Mouse (Mus musculus) neutrophil, adult 5-6 weeks (primary cell): ENCODE results near the gene Kcnip1. TPM values are rescaled to one million over a fixed set of nuclear protein-coding genes. Genes with fewer than 3 reads are reported as not detected.
A peak's percentile ranks its signal among the peaks of the same experiment; 100 is the strongest.

Experiments
- ATAC-seq: fragments of 151-379, 151-347 bp; 2 replicates; pipeline ENCODE4 v1.8.0; 2017; ENCODE audit warnings: mild to moderate bottlenecking, moderate TSS enrichment; ENCODE audit not compliant: insufficient number of reproducible peaks, poor library complexity, low FRiP score, severe bottlenecking; ENCODE audit errors: extremely low read depth
- total RNA-seq: library from RNA; stranded (forward); fragments of 200-1000 nt; gene quantifications from 2 replicates; pipeline ENCODE4 v1.2.3, GENCODE M21; 2017

Kcnip1 gene
- total RNA-seq, 1 experiment from 2014 or later: not detected

DNA sequence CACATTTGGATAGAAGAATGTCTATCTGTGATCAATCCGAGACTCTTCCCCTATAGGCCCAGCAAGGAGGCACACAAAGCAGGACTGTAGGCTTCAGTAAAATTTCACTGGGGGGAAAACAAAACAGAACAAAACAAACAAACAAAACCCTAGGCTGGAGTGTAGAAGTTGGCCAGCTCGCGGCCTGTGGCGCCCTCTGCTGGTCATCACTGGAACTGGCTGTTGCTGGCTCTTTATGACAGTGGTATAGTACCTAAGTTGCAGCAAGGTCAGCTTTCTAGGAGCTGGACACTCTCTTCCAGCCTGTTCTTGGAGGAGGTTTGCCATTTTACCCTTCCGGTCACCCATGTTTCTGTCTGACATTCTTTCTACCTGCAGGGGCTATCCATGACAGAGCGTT is 75.4 kb downstream of the Kcnip1 start:
- peak; percentile 34; the same call in 1 of the 2 replicates for ATAC-seq

DNA sequence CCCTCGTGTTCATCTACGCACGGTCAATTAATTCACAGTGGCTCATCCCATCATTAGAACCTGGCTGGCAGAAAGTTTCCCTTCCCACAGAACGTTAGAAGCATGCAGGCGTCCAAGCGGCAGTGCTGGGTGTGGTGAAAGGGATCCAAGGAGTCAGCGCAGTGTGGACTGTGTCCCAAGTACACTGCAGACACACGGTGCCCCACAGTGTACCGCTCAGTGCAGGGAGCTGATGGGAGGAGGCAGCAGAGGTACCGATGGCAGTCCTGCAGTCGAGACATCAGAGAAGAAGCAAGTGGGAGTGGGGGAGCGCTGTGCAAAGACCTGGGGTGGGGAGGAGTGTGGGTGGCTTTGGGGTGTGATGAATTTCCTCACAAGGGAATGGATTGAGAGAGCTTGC is 78.7 kb downstream of the Kcnip1 start:
- no peak for ATAC-seq

DNA sequence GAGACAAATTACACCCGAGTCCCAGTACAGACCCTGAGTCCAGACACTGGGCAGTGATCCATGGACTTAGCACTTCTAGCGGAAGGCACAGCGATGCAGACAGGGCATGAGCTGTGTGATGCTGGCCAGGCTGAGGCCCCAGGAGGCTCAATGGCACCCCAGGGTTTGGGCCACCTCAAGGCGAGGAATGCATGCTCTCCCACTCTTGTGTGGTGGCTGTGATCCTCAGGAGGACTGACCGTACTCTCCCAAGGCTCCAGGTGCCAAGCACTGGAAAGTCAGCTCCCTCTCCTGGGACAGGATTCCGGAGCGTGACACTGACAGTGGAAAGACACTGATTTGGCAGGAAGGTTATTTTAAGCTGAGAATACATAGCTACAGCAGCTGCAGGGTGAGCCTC is 79.9 kb downstream of the Kcnip1 start:
- no peak for ATAC-seq

DNA sequence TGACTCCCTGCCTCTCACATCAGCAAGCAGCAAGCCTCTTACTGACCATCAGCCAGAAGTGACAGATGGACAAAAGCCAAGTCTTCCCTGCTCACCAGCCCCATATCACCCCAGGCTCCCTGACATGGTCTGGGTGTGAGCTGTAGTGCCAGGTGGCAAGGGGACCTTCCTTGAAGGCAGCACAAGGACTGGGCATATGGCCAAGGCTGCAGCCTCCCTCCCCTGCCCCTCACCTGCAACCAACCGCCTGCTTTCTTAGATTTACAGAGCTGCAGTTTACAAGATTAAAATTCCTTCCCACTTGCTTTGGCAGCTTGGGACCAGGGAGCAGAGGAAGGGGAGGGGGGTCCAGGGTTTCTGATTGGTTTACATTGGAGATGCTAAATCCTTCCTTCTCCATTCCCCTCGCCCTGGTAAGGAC is 80.8 kb downstream of the Kcnip1 start:
- no peak for ATAC-seq

DNA sequence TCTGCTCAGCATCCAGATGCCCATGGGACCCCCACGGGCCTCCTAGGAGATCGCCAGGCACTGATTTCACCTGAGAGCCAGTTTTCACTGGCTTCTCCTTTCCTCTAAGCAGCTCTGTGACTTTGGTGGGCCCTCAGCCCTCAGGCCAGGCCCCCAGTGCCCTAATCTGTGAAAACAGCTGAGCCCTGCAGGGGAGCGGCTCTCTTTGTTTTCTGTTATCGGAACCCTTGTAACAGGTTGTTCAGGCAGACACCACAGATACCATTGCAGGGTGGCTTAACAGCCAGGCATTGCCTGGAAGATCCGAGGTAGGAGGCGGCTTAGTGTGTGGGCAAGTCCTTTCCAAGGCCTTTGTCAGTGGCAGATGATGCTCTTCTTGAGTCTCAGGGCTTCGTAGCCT is 82.0 kb downstream of the Kcnip1 start:
- ATAC-seq: no peak

DNA sequence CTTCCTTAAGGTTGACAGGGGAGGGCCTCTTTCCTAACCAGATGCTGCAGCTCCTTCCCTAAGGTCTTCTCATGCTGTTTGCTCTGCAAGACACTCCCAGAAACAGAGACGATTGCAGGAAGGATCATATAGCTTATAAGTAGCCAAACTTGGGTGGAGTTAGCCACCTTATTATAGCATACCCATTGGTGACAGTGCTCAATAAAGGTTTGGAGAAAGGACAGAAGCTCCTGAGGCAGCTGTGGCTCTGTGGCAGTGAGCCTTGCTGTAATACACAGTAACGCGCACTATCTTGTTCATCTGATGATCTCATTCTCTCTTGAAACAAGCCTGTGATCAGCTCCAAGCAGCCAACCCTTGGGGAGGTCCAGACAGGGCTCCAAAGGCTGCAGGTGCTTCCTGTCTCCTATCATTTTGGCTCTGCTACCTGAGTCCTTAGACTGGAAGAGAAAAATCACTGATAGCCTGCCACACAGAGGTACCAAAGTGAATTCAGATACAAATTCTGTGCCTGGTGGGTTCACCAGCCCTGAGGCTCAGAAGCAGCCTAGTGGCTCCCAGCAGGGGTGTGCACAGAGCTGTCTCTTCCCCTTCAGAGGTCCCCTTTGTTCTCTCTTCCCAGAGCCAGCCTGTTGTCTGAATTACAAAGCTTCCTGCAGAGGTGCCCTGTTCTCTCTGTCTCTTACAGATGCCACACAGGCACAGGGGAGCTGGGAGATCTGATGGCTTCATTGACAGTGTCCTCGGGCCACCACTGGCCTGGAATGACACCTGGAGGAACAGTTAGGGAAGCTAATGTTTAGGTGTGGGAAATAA is 84.4 kb downstream of the Kcnip1 start:
- ATAC-seq: no peak

DNA sequence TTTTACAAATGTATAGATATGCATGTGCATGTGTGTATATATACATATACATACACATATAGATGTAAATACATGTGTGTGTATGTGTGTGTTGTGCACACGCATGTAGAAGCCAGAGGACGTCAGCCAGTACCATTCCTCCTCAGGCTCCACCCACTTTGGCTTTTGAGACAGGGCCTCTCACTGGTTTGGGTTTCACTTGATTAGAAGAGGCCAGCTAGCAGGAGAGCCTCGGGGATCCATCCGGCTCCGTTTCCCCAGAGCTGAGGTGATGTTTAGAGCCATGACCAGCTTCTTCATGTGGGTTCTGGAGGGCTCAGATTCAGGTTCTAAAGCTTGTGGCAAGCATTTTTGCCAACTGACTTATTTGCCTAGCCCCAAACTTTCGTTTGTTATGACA is 89.5 kb downstream of the Kcnip1 start:
- ATAC-seq: no peak

DNA sequence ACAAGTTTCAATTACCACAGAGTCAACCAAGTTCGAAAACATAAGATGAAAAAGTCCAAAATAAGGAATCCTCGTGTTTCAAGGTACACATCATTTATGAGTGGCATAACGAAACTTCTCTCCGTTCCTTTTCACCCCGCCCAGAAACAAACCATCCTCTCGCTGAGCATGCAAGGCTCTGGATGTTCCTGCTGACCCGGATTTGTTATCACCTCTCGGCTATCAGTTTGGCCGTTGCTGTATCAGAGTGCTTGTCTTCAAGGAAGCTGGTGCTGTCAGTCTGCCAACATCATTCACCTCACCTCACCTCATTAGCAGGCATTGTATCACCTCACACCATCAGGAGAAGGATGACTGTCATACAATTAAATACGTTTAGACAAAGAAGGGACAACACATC is 90.6 kb downstream of the Kcnip1 start:
- no peak for ATAC-seq

DNA sequence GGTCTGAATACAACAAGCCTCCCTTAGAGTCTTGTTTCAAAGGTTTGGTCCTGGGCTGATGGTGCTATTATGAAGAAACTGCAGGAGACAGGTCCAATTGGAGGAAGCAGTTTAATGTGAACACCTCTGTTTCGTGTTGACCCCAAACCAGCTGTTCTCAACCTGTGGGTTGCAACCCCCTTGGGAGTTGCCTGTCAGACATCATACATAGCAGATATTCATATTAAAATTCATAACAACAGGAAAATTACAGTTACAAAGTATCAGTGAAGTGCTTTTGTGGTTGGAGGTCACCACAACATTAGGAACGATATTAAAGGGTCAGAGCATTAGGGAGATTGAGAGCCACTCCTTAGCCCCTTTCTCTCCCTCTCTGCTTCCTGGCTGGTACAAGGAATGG is 91.2 kb downstream of the Kcnip1 start:
- no peak for ATAC-seq

DNA sequence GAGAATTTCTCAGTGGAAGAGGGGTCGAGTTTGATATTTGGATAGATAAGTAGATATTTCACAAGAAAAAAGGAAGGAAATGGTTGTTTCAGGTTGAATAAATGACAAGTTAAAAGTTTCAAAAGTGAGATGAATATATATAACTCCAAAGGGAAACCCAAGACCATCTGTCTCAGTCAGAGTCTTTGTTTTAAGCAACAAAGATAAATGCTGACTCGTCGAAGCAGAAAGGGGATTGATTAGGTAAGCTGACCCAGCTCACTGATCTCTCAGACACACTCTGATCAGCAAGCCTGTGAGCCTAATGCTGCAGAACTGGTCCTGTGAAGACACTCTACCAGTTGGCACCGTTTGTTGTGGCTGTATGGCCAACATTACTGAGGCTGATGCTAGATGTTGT is 101.9 kb downstream of the Kcnip1 start:
- no peak for ATAC-seq

DNA sequence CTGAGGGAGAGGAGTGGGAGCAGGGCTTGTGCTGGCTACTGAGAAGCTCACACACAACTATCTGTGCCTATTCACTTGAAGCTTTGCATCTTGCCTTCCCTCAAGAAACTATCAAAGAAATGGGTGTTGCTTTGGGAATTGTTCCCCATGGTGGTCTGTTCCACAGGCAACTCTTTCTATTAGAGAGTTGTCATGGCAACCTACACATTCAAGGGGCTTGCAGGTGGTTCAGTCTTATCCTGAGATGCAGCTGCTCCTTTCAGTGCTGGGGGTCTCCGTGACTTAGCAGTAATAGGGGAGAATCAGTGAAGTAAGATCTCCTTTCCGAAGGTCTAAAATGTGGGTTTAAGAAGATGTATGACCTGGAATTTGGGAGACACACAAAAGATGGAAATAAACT is 102.6 kb downstream of the Kcnip1 start:
- ATAC-seq: no peak

DNA sequence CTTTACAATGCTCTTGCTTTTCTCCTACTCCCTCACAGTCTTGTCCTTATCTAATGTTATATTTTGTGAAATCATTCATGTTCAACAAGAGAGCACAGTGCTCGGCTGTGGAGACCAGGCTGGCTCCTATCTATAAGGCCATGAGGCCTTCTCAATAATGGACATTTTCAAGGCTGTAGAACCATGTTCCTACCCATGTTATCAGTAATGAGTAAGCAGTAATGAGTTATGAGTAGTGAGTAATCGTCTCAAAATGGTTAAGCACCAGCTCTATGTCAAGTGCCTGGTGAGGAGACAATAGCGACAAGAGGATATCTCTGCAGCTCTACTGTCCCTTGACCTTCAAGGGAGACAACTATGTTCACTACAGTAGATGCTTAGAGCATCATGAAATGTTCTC is 105.3 kb downstream of the Kcnip1 start:
- no peak for ATAC-seq

DNA sequence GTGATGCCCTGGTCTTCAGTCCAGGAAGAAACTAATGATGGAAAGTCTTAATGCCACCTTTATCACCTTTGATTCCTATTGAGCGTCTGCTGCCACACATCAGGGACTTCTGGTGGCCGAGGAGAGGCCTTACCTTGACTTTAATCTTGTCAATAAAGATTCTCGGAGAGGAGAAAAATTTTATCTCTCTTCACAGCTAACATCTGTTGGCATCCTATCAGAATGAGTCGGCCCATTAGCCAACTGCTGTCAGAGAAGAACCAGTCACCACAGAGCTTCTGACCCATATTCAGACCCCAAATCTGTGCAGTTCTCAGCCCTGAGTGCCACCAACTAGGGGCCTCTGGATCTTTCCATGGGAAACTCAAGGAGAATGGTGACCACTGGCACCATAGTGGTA is 107.0 kb downstream of the Kcnip1 start:
- ATAC-seq: no peak

DNA sequence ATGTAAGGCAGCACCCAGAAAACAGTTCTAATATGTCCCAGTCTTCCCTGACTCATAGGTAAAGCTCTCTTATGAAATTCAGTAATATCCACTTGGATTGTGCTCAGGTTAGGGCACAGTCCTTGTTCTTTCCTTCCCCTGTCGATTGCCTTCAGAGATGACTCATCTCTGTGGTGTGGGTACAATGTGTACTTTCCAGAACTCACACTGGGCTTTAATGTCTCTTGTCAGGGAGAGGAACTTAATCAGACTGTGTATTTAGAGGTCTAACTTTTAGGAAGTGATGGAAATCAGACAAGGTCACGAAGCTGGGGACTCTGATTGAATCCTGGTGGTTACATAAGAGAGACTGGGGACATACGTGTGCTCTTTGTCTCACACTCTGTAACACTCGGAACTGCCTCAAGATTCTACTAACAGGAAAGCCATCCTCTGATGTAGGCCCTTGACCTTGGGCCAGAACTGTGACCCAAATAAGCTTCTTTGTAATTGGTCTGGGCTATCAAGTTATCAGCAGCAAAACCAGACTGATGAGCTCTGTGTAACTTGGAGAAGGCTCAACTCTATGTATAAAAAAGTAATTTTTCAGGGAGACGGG is 110.1 kb downstream of the Kcnip1 start:
- no peak for ATAC-seq

DNA sequence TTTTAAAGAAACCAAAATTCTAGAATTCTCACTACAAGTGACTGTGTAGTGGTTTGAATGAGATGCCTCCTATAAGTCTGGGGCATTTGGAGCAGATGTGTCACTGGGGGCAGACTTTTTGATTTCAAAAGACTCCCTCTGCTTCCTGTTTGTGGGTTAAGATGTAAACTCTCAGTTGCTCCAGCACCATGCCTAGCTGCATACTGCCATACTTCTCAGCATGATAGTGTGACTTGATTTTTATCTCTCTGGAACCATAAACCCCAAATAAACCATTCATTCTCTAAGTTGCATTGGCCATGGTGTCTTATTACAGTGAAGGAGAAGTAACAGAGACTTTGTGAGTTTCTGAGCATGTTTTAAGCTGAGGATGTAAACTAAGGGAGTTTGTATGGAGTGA is 118.0 kb downstream of the Kcnip1 start:
- no peak for ATAC-seq

DNA sequence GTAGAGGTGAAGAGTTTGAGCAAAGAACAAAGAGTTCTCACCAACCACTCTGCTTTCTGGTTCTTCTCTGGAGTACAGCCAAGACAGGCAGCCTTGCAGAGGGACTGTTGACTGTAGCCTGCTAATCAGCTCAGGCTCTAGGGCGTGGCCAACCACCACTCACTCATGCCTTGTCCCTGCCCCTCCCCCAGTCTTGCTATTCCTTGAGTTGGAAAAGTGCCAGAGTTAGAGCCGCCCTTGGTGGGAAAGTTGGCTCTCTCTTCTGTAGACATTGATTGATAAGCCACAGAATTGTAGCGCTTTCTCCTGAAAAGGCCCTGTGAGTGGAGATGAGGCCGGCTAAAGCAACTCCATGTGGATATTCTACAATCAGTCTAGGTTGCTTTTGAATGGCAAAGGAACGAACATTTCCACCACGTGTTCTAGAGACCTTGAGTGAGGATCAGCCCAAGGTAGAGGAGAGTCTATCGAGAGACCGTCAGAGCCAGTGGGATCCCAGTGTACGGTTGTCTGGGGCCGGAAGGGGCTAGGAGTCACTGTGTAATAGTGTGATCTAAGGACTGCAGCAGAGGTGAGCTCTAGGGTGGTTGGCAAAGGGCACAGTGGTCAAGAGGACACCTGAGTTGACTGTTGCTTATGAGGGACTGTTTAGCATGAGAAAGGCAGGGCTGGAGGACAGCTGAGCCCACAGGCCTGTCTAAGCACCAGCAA is 119.7 kb downstream of the Kcnip1 start:
- no peak for ATAC-seq

DNA sequence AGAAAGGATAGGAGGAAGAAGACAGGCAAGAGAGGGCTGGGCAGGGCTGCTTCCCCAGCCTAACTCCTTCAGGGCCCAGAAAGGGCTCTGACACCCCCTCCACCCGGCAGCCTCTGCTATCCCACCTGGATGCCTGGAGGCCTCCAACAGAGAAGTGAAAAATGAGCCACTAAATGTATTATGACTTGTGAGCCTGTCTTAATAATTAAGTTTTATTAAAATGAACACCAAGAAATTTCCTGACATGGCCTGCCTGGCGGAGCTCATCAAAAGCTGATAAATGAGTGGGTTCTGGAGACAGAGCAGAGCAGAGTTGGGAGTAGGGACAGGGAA is 120.3 kb downstream of the Kcnip1 start:
- ATAC-seq: no peak

DNA sequence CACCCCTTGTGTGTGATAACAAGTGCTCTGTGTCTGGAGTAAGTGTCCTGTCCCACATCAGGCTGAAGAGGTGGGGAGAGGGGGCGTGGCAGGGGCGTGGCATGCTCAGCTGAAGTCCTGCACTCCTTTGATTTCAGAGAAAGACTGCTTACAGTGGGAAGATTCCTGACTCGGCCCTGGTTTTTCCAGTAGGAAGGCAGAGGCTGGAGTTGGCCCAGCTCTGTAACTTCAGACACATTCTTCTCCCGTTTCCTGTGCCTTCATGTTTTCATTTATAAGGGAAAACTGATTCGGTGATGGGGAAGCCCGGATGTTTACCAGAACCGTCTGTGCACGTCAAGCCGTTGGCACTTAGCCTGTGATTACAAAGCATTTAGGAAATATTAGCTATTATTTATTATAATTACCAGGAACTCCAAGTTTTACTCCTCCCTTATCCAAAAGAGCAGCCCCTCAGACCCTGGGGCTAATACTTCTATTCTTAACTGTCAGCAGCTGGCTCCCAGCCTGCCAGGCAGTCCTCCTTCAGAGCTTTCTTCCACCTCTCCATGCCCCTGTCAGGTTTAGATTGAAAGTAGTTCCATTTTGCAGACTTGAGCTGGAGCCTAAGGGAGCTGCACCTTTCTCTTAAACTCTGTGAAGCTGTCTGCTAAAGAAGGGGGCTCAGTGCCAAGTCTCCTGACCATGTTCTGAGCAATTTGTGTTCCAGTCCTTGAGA is 120.8 kb downstream of the Kcnip1 start:
- ATAC-seq: no peak

DNA sequence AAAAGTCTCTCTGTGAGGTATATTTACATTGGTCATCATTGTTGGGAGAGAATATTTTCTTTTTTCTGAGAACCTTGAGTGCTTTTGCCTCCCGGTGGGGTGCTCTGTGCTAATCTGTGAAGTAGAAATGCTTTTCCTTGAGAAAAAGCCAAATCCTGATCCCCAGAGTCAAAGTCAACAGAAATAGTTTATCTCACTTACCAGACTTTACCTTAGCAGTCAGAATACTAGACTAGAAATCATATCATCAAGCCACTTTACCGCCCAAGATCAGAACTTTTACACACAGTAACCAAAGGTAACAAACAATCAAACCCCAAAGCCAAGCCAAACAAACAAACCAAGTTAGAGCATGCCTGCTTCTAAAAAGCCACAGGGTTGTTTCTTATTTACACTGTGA is 122.7 kb downstream of the Kcnip1 start:
- ATAC-seq: no peak

DNA sequence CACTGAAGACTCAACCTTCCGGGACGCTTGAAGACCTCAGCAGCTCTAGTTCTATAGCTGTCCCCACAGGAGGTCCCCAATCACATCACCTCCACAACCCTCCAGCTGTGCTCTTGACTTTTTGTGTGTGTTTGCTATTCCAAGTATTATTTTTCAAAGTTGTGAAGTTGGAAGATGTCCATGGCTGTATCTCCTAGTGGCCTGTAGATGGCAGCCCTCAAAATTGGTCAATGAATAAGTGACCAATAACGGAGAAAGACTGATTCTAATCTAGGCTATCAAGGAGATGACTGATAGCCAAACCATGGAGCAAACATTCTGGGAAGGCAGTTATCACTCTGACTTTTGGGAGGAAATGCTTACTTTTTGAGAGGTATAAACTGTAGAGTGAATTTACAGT is 123.4 kb downstream of the Kcnip1 start:
- ATAC-seq: no peak
